Mouse (Mus musculus) limb, embryonic 15.5 days (tissue): ENCODE data around the gene Ctc1. TPM values are rescaled to one million over a fixed set of nuclear protein-coding genes. Genes with fewer than 3 reads are reported as not detected.

Experiments used
- ATAC-seq: fragments of 200-750 bp; cut with Nextera tagmentation; 2 replicates; pipeline ENCODE4 v1.8.0; 2017; ENCODE audit warnings: low read depth, moderate TSS enrichment; ENCODE audit not compliant: insufficient number of reproducible peaks, low FRiP score, low TSS enrichment
- H3K27ac ChIP-seq: fragments of 300-500 bp; sonication (generic); 2 replicates; pipeline ENCODE4 v1.5.1; 2015; ENCODE audit warnings: moderate library complexity, mild to moderate bottlenecking, inconsistent platforms
- H3K27me3 ChIP-seq: fragments of 300-500 bp; sonication (generic); 2 replicates; pipeline ENCODE4 v1.6.1; 2015; ENCODE audit warnings: inconsistent platforms
- H3K36me3 ChIP-seq: fragments of 300-500 bp; sonication (generic); 2 replicates; pipeline ENCODE4 v1.6.1; 2015; ENCODE audit warnings: inconsistent platforms
- H3K4me1 ChIP-seq: fragments of 300-500 bp; sonication (generic); 2 replicates; pipeline ENCODE4 v1.6.1; 2015; ENCODE audit warnings: inconsistent platforms
- H3K4me2 ChIP-seq: fragments of 300-500 bp; sonication (generic); 2 replicates; pipeline ENCODE4 v1.6.1; 2015; ENCODE audit warnings: mild to moderate bottlenecking, inconsistent platforms
- H3K4me3 ChIP-seq: fragments of 300-500 bp; sonication (generic); 2 replicates; pipeline ENCODE4 v1.5.1; 2015; ENCODE audit warnings: mild to moderate bottlenecking, inconsistent platforms
- H3K9ac ChIP-seq: fragments of 300-500 bp; sonication (generic); 2 replicates; pipeline ENCODE4 v1.6.1; 2015; ENCODE audit warnings: inconsistent platforms
- H3K9me3 ChIP-seq: fragments of 300-500 bp; sonication (generic); 2 replicates; pipeline ENCODE4 v1.6.1; 2016; ENCODE audit warnings: inconsistent platforms
- WGBS: fragments of 180-500 bp; shearing (Covaris S2); methylation state at CpG from one replicate; pipeline ENCODE4 v1.1.7; 2015; 5-methylcytosine and 5-hydroxymethylcytosine counted together
- polyA plus RNA-seq: library from polyadenylated mRNA; unstranded; fragments of >200 nt; fragmentation: Nextera tagmentation; extraction: Ambion mirVana; gene quantifications from 2 replicates; pipeline ENCODE4 v1.2.1, GENCODE M21; 2015

Ctc1 gene
- polyA plus RNA-seq, 1 experiment from 2014 or later, result 42.5 TPM

DNA sequence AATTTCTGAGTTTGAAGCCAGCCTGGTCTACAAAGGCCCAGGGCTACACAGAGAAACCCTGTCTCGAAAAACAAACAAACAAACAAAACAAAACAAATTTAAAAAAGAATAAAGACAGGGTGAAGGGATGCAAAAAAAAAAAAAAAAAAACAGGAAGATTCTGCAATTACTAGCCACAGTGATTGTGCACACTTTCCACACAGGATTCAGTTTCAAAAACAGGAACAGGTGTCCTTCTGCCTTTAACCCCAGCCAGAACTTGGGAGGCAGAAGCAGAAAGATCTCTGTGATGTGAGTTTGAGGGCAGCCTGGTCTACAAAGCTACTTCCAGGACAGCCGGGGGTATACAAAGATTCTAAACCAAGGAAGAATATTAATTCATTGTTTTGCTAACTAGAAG is 42.6 kb downstream of the Ctc1 start:
- ATAC-seq, result no peak
- Histone ChIP-seq H3K9ac (peak overlapping the region; percentile 58; the same call in 1 of the 2 replicates), H3K9me3 (no peaks in the 10 kb centered on the region), H3K4me3 (peak overlapping the region; percentile 96), H3K4me2 (peak overlapping the region; percentile 64), H3K36me3 (peaks cover 6% of the 10 kb centered on the region; the same call in 1 of the 2 replicates), H3K27me3 (no peaks in the 10 kb centered on the region), H3K4me1 (peaks cover 27% of the 10 kb centered on the region), H3K27ac (peak overlapping the region; percentile 85)
- WGBS, result 57% methylated on average over 2 of the region's 2 CpGs

DNA sequence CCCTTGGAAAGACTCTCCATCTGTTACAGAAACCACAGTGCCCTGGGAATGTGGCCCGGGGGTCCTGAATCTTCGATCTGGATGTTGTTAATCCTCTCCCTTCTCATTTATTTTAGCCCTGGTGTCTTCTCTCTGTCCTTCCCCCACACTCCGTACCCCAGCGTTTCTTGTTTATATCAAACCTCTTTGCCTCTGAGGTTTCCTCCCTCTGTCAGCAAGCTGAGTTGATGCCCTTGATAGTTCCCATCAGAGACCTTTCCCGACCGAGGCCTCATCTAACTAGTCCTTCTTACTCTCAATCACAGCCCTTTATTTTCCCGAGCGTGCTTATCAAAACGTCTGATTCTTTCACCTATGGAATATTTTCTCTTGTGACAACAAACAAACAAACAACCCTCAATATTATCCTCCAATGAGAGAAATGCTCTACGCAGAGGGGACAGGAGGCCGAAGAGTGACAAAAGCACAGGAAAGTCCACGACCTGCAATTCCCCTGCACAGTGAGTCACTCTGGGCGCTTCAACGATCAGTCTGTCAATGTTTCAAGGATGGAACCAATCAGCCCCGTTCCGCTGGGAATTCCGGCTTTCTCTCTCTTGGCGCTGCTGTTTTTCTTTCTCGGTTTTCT is 43.1 kb downstream of the Ctc1 start:
- peak; percentile 8; the same call in 1 of the 2 replicates for ATAC-seq
- H3K4me3 ChIP-seq, result peak overlapping the region; percentile 96

DNA sequence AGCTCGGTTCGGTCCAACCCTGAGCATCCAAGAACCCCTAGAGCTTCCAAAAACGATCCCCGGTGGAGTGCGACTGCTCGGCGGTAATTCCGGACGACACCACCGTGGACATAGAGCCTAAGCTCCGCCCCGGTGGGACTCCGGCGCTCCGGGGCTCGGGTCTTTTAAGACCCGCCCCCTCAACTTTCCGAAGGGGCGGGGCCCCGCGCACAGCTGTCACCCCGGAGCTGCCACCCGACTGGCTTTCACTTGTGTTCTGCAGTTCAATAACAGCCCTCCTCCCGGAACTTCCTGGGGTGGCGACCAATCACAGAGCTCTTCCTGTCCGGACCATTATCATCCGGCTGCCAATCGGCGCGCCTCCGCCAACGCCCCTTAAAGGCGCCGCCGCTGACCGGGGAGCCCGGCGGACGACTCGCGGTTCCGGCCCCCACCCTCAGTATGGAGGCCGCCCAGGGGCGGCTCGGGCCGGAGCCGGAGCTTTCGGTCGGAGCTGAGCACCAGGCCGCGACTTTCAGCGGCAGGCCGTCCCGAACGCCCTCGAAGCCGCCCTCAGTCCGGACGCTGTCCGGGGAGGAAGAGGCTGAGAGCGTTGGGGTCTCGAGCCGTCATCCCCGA is 43.8 kb downstream of the Ctc1 start, which contains the start of gene Borcs6:
Gene Borcs6, plus strand, starts transcription at position 361 of the 618 bp plus-strand sequence.
- Histone ChIP-seq H3K36me3 (no peaks in the 10 kb centered on the region), H3K9ac (peak within 1 kb of the TSS; percentile 86), H3K9me3 (no peaks in the 10 kb centered on the region), H3K4me1 (peaks cover 33% of the 10 kb centered on the region), H3K4me3 (peak within 1 kb of the TSS; percentile 96), H3K27me3 (no peaks in the 10 kb centered on the region), H3K4me2 (peak within 1 kb of the TSS; percentile 93), H3K27ac (peak within 1 kb of the TSS; percentile 95)
- under 1% methylated on average over 64 of the region's 64 CpGs for WGBS
- ATAC-seq, result peak; percentile 91

More for the DNA sequence above, 43.1 kb downstream of the Ctc1 start:
- WGBS, result 1% methylated on average over 19 of the region's 19 CpGs
- Histone ChIP-seq H3K4me1 (peaks cover 27% of the 10 kb centered on the region), H3K4me2 (peak overlapping the region; percentile 64), H3K9me3 (no peaks in the 10 kb centered on the region), H3K9ac (peak overlapping the region; percentile 58), H3K36me3 (peaks cover 5% of the 10 kb centered on the region; the same call in 1 of the 2 replicates), H3K27ac (peak overlapping the region; percentile 85), H3K27me3 (no peaks in the 10 kb centered on the region)

DNA sequence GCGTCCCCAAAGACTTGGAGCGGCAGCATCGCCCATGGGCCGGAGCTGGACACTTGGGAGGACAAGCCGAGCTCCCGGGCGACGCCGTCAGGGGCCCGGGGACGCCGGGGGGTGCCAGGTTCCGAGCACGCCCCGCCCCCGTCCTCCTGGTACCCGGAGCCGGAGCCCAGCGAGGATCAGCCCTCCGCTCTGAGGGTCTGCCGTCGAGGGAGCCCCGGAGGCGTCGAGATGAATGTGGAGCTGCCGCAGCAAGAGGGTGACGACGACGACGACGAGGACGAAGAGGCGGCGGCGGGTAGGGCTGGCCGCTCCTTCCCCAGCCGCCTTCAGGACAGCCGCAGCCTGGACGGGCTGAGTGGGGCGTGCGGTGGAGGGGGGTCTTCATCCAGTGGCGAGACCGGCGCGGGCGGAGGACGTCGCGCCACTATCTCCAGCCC is 44.3 kb downstream of the Ctc1 start:
- Histone ChIP-seq H3K4me3 (peak overlapping the region; percentile 96), H3K9ac (peak overlapping the region; percentile 86), H3K27me3 (no peaks in the 10 kb centered on the region), H3K9me3 (no peaks in the 10 kb centered on the region), H3K27ac (peak overlapping the region; percentile 95), H3K36me3 (no peaks in the 10 kb centered on the region), H3K4me1 (peaks cover 37% of the 10 kb centered on the region), H3K4me2 (peak overlapping the region; percentile 93)
- under 1% methylated on average over 49 of the region's 49 CpGs for WGBS
- no peak for ATAC-seq

DNA sequence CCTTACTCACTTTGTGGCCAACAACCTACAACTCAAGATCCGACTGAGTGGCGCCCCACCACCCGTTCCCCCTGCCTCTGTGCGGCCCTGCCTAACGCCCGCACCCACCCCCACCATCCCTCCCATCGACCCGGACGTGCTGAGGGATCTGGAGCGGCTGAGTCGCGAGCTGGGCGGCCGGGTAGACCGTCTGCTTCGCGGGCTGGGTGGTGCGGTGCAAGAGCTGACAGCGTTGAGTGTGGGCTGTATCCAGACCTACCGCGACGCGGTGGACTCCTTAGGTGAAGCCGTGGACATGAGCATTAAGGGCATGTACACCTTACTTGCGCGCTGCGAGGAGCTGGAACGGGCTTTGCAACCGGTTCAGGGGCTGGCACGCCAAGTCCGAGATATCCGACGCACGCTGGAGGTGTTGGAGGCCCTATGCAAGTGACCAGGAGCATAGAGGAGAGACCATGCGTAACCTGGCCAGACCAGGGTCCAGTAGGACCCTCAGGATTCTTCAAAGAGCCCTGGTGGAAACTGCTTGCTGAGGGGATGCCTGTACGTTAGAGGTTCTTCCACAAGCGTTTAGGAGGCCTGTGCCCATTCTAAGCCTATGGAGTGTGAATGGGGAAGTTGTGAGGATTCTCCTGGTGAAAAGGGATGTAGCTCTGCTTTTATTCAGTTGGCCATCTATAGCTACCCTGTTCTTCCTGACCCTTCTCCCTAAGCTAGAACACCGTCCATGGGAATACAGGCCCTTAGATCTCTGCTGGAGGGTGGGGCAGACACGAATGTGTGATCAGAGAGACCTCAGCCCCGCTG is 44.9 kb downstream of the Ctc1 start:
- Histone ChIP-seq H3K4me2 (peak overlapping the region; percentile 93), H3K27me3 (no peaks in the 10 kb centered on the region), H3K9me3 (no peaks in the 10 kb centered on the region), H3K27ac (peak overlapping the region; percentile 95), H3K9ac (peak overlapping the region; percentile 86), H3K4me1 (peaks cover 37% of the 10 kb centered on the region), H3K4me3 (peak overlapping the region; percentile 96), H3K36me3 (no peaks in the 10 kb centered on the region)
- no peak for ATAC-seq
- WGBS, result 3% methylated on average over 40 of the region's 40 CpGs

DNA sequence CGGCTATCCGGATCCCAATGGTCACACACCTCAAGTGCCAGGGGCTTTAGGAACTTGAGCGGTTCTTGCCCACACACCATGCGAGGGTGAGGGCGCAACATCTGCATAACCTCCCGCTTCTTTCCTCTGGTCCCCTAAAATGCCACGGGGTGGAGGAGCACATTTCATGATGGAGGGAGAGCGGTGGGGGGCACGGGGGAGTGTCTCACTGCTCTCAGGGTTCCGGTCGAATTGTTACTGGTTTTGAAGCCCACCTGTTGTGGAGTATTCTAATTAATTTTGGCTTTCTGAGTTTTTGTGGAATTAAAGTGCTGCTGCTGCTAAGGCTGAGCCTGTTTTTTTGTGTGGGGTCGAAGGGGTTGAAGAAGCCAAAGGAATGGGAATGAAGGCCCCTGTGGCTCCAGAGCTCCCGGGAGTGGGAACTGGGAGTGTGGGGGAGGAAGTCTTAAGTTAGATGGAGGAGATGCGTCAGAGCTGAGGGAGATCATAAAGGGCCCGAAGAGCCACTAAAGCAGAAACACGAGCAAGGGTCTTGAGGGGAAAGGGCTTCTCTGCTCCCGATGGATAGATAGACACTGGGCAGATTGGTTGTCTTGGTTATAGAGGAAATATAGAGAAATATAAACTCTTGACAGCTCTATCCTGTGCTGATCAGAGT is 45.7 kb downstream of the Ctc1 start:
- Histone ChIP-seq H3K4me1 (peaks cover 44% of the 10 kb centered on the region), H3K27ac (no peak overlapping the region), H3K4me3 (peak overlapping the region; percentile 96), H3K9ac (peak overlapping the region; percentile 86; the same call in 1 of the 2 replicates), H3K36me3 (no peaks in the 10 kb centered on the region), H3K9me3 (no peaks in the 10 kb centered on the region), H3K27me3 (no peaks in the 10 kb centered on the region), H3K4me2 (peak overlapping the region; percentile 93)
- WGBS, result 13% methylated on average over 17 of the region's 17 CpGs
- ATAC-seq, result no peak

DNA sequence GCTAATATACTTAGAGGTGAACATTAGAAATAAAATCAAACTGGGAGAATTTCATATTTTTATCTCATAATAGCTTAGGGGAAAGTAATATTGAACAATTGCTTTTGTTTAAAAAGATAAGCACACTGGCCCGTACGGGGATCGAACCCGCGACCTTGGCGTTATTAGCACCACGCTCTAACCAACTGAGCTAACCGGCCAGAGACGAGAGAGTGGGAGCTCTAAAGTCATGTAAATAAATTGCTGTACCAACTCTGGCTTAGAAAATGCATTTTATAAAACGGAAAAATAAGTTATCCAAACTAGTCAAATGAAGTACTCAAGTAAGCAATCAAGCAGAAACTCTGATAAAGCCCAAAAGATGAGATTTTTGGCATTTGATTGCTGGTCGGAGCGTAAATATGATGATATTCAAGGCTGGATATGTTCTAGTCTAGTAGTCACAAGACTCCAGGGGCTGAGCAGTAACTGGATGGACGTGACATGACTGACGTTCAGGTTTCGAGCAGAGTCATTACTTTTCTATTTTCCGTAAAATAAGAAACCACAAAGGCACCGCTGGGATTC is 46.6 kb downstream of the Ctc1 start:
- no peak for ATAC-seq
- H3K4me2 ChIP-seq, result peak overlapping the region; percentile 51
- WGBS, result 1% methylated on average over 17 of the region's 17 CpGs
- peak overlapping the region; percentile 86 for H3K27ac ChIP-seq
- peaks cover 52% of the 10 kb centered on the region for H3K4me1 ChIP-seq
- no peak overlapping the region for H3K9ac ChIP-seq
- no peaks in the 10 kb centered on the region for H3K36me3 ChIP-seq
- no peaks in the 10 kb centered on the region for H3K9me3 ChIP-seq
- no peaks in the 10 kb centered on the region for H3K27me3 ChIP-seq
- H3K4me3 ChIP-seq, result peak overlapping the region; percentile 65

DNA sequence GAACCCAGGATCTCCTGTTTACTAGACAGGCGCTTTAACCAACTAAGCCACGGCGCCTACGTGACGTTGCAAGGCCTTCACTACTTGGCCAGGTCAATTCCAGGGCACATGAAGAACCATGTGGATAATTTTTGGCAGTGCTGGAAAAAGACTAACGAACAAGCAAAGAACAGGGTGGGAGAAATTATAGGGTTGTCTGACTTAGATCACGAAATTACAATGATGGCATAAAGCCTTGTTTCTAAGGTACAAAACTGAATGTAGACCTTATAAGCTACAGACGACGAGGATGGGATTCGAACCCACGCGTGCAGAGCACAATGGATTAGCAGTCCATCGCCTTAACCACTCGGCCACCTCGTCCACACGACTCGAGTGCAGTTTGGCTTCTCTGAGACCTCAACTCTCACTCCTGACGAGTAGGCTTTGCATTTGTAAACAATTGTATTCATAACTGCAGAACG is 47.1 kb downstream of the Ctc1 start:
- Histone ChIP-seq H3K27me3 (no peaks in the 10 kb centered on the region), H3K9me3 (no peaks in the 10 kb centered on the region), H3K4me1 (peaks cover 56% of the 10 kb centered on the region), H3K36me3 (no peaks in the 10 kb centered on the region), H3K9ac (no peak overlapping the region), H3K27ac (peak overlapping the region; percentile 86), H3K4me3 (peak overlapping the region; percentile 65), H3K4me2 (peak overlapping the region; percentile 51)
- under 1% methylated on average over 19 of the region's 19 CpGs for WGBS
- peak; percentile 49; the same call in 1 of the 2 replicates for ATAC-seq

DNA sequence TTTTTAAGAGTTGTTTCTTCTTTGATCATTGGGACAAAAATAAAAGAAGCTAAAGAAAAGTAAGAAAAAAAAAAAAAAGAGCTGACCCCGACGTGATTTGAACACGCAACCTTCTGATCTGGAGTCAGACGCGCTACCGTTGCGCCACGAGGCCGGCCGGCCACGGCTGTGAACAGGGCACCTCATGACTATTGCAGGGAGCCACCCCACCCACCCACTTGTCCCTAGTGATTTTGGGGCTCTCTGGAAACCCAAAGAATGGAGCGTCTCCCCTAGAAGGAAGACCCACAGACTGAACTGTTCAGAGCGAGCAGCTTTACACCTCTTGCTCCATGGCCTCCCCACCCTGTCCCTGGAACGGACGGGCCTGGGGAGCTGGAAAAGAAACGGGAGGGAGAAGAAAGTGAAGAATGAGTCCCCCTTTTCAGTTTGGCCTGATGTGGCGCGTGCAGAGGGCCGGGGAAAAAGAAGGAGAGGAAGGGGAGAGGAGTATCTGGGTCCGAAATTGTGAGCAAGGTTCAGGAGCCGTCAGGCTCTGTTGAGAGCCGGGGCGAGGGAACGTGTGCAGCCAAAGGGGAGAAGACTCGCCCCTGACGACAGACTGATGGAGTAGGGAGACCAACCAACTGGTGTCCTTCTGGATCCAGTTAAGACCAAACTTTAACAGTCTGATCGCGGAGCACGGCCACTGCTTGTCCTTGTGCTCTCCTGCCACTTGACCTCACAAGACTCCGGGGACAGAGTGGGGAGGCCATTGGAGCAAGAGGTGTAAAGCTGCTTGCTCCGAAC is 47.9 kb downstream of the Ctc1 start:
- ATAC-seq, result no peak
- Histone ChIP-seq H3K9ac (peak overlapping the region; percentile 66), H3K4me2 (peak overlapping the region; percentile 72), H3K27me3 (no peaks in the 10 kb centered on the region), H3K4me3 (peak overlapping the region; percentile 65), H3K4me1 (peaks cover 50% of the 10 kb centered on the region), H3K27ac (peak overlapping the region; percentile 90), H3K9me3 (no peaks in the 10 kb centered on the region), H3K36me3 (no peaks in the 10 kb centered on the region)
- WGBS, result under 1% methylated on average over 31 of the region's 31 CpGs

DNA sequence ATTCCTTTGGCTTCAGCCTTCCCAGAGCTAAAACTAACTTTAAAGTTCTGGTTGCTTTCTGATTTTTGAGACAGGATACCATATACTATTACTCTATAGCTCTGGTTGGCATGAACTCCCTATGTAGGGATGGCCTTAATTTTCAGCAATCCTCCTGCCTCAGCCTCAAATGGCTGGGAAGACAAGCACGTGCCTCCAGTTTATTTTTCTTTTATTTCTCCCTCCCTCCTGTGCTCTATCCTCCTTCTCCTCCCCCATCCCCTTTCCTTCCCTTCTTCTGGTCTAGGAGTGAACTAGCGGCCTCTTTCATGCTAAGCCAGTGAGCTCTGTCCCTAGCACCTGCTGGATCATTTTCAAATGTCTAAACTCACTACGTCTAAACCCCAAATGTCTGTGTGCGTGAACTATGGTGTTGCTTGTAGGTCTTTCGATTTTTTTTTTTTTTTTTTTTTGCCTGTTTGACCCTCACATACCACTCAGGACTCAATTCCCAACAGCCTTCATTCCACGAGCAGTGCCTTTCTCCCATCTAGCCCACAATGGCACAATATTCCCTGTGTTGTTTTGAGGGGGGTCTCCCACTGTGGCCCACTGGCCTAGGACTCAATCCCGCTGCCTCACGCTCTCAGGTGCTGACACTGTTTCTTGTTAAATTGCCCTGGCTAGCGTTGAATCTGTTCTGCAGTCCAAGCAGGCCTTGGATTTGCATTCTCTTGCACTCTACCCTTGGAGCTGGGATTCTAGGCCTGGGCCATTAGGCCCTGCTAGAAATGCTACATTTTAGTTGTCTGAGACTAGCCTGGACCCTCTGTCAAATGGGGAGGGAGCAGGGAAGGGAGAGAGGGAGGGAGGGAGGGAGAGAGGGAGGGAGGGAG is 48.8 kb downstream of the Ctc1 start:
- Histone ChIP-seq H3K4me3 (peak overlapping the region; percentile 65), H3K4me2 (peak overlapping the region; percentile 72), H3K36me3 (no peaks in the 10 kb centered on the region), H3K9ac (peak overlapping the region; percentile 66; the same call in 1 of the 2 replicates), H3K27ac (peak overlapping the region; percentile 90), H3K27me3 (no peaks in the 10 kb centered on the region), H3K9me3 (no peaks in the 10 kb centered on the region), H3K4me1 (peaks cover 48% of the 10 kb centered on the region)
- 52% methylated on average over 9 of the region's 9 CpGs for WGBS
- ATAC-seq, result no peak
